ENCODE assay signal across 8 mouse cellular contexts in the genomic region with DNA sequence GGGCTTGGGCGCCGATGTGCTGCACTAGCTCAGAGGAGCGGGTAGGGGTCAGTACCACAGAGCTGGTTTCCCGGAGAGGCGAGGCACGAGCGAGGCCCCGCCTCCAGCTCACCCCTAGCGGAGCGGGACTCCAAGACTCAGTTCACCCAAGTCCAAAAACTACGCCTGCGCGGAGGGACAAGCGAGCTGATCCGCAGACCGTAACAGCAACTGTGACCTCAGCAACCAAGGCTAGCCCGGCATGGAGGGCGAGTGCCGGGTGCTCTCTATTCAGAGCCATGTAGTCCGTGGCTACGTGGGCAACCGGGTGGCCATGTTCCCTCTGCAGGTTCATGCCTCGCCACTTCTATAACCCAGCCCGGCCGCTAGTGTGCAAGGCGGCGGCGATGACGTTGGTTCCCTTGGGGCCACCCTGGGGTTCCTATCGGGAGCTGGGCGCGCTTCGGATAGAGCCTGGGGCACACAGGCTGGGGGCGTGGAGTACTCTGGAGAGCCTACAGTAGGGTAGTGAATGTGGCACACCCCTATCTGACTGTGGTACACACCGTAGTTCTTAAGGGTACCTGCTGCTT. TPM values are rescaled to one million over a fixed set of nuclear protein-coding genes. Genes with fewer than 3 reads are reported as not detected.
DNase-seq lines count a peak whose midpoint lies in the region; ATAC-seq and TF ChIP-seq lines count a peak whose summit lies in the region.

No protein-coding gene starts in this region.

- WGBS in bone marrow, adult 2 months = 1% methylated on average over 35 of the region's 35 CpGs
- 1% methylated on average over 35 of the region's 35 CpGs for WGBS in forebrain, embryonic 11.5 days
- under 1% methylated on average over 35 of the region's 35 CpGs for WGBS in liver, embryonic 14.5 days (ENCODE audit: insufficient replicate concordance)
- under 1% methylated on average over 35 of the region's 35 CpGs for WGBS in neural tube, embryonic 12.5 days

- peak overlapping the region; percentile 58 for H3K27ac ChIP-seq in bone marrow, adult 2 months (ENCODE audit: control insufficient read depth, insufficient read depth, low read depth, low read length, poor library complexity)
- no peak overlapping the region for H3K27ac ChIP-seq in forebrain, embryonic 11.5 days (ENCODE audit: low read depth, low read length)
- no peak overlapping the region for H3K27ac ChIP-seq in liver, embryonic 14.5 days
- H3K27ac ChIP-seq in neural tube, embryonic 12.5 days = no peak overlapping the region

- ATAC-seq in forebrain, embryonic 11.5 days (replicated peaks; ENCODE audit: low FRiP score) = peak; percentile 95
- ATAC-seq in liver, embryonic 14.5 days (ENCODE audit: insufficient read depth) = peak; percentile 93
- ATAC-seq in neural tube, embryonic 12.5 days (ENCODE audit: low FRiP score, low read depth) = peak; percentile 93

- H3K4me3 ChIP-seq in bone marrow, adult 2 months (replicated peaks; ENCODE audit: control insufficient read depth, low read depth, low read length) = peak overlapping the region; percentile 60
- H3K4me3 ChIP-seq in forebrain, embryonic 11.5 days (ENCODE audit: low read depth, low read length) = peak overlapping the region; percentile 43
- H3K4me3 ChIP-seq in liver, embryonic 14.5 days (ENCODE audit: insufficient read depth in 1 of 2, low read depth in 2 of 2, low read length in 2 of 2) = peak overlapping the region; percentile 59 to 65
- H3K4me3 ChIP-seq in neural tube, embryonic 12.5 days = peak overlapping the region; percentile 39

- TF ChIP-seq POLR2A in bone marrow, adult 2 months (IDR thresholded peaks at IDR 0.05; ENCODE audit: borderline replicate concordance, control insufficient read depth, low read depth, low read length) = peak; percentile 67; the same call in 1 of the 2 replicates

- DNase-seq in gastrocnemius, postnatal 10 days = peak; percentile 33
- DNase-seq in gastrocnemius, adult 18-20 months (ENCODE audit: low spot score) = no peak
- peak; percentile 88 for DNase-seq in forebrain, embryonic 11.5 days (ENCODE audit: low spot score)
- peak; percentile 90 for DNase-seq in induced T-regulatory cell, adult 2 months (ENCODE audit: low read depth)
- DNase-seq in liver, embryonic 14.5 days (ENCODE audit: low read depth in 3 of 3, low spot score in 3 of 3) = peak; percentile 55 to 69 (median 66)
- peak; percentile 82 for DNase-seq in yolk sac, embryonic 10.5 days (ENCODE audit: low spot score)

- peak overlapping the region; percentile 63 for H3K9ac ChIP-seq in forebrain, embryonic 11.5 days (ENCODE audit: low read length)
- H3K9ac ChIP-seq in liver, embryonic 14.5 days (replicated peaks) = peak overlapping the region; percentile 62
- H3K9ac ChIP-seq in neural tube, embryonic 12.5 days = peak overlapping the region; percentile 47

- peaks cover 2% of the 10 kb centered on the region; the same call in 1 of the 2 replicates for H3K4me1 ChIP-seq in bone marrow, adult 2 months (ENCODE audit: control insufficient read depth, insufficient read depth, low read length)
- 0 out of 2 replicates have a peak, but pooled peaks cover 4% of the 10 kb centered on the region for H3K4me1 ChIP-seq in forebrain, embryonic 11.5 days (replicated peaks; ENCODE audit: control insufficient read depth, insufficient read depth, low read length)
- peaks cover 0 to 13% of the 10 kb centered on the region in 2 experiments; a peak in 2 of 4 replicates for H3K4me1 ChIP-seq in liver, embryonic 14.5 days (replicated peaks; ENCODE audit: control insufficient read depth in 2 of 2, insufficient read depth in 2 of 2, low read length in 1 of 2)
- H3K4me1 ChIP-seq in neural tube, embryonic 12.5 days = peaks cover 6% of the 10 kb centered on the region

- H3K4me2 ChIP-seq in forebrain, embryonic 11.5 days (ENCODE audit: low read depth, low read length, severe bottlenecking) = peak overlapping the region; percentile 83
- peak overlapping the region; percentile 86 for H3K4me2 ChIP-seq in liver, embryonic 14.5 days (ENCODE audit: low read depth)
- peak overlapping the region; percentile 83 for H3K4me2 ChIP-seq in neural tube, embryonic 12.5 days (replicated peaks)

- peaks cover 6% of the 10 kb centered on the region; the same call in 1 of the 2 replicates for H3K27me3 ChIP-seq in forebrain, embryonic 11.5 days (ENCODE audit: control insufficient read depth, insufficient read depth, low read length)
- H3K27me3 ChIP-seq in liver, embryonic 14.5 days (ENCODE audit: control insufficient read depth, insufficient read depth, low read length) = no peaks in the 10 kb centered on the region
- H3K27me3 ChIP-seq in neural tube, embryonic 12.5 days (replicated peaks) = peaks cover 22% of the 10 kb centered on the region

- peak; percentile 28; the same call in 1 of the 2 replicates for TF ChIP-seq CTCF in bone marrow, adult 2 months (IDR thresholded peaks at IDR 0.05; ENCODE audit: control insufficient read depth, insufficient read depth, low read length)
- peak; percentile 39 for TF ChIP-seq CTCF in liver, embryonic 14.5 days (IDR thresholded peaks at IDR 0.05; ENCODE audit: low read depth)

- no peaks in the 10 kb centered on the region for H3K36me3 ChIP-seq in forebrain, embryonic 11.5 days (ENCODE audit: control insufficient read depth, insufficient read depth, low read length)
- H3K36me3 ChIP-seq in liver, embryonic 14.5 days (replicated peaks; ENCODE audit: control insufficient read depth, insufficient read depth, low read depth) = no peaks in the 10 kb centered on the region
- H3K36me3 ChIP-seq in neural tube, embryonic 12.5 days = no peaks in the 10 kb centered on the region

- TF ChIP-seq EP300 in liver, embryonic 14.5 days (IDR thresholded peaks at IDR 0.05; ENCODE audit: low read depth) = no peak

- H3K9me3 ChIP-seq in forebrain, embryonic 11.5 days (ENCODE audit: control insufficient read depth, low read length) = no peaks in the 10 kb centered on the region
- no peaks in the 10 kb centered on the region for H3K9me3 ChIP-seq in liver, embryonic 14.5 days (ENCODE audit: control insufficient read depth, low read length)
- H3K9me3 ChIP-seq in neural tube, embryonic 12.5 days = no peaks in the 10 kb centered on the region

RNA-seq across cellular contexts. Expression of a gene that starts 17.2 kb away (rescaled TPM):
- 1 to 10 TPM; 7.1 to 8.6 TPM for total RNA-seq in gastrocnemius, postnatal 10 days (2021)
- 1 to 10 TPM; 6.2 to 7.1 TPM for total RNA-seq in gastrocnemius, adult 18-20 months (2021)
- 2.2 and 3.3 TPM in 2 replicates for polyA plus RNA-seq in bone marrow, adult 2 months (2011; ENCODE audit: insufficient read depth, insufficient read length, low replicate concordance, missing spikeins)
- polyA plus RNA-seq in forebrain, embryonic 11.5 days (2014; fragmentation: Nextera tagmentation; extraction: Ambion mirVana) = 8.0 and 9.2 TPM in 2 replicates
- 2.9 TPM in 2 replicates for polyA plus RNA-seq in liver, embryonic 14.5 days (2012; rRNA removed)
- 3.2 and 3.3 TPM in 2 replicates for polyA plus RNA-seq in liver, embryonic 14.5 days (2014; fragmentation: Nextera tagmentation; extraction: Ambion mirVana)
- polyA plus RNA-seq in neural tube, embryonic 12.5 days (2016; fragmentation: Nextera tagmentation; extraction: Ambion mirVana) = 9.0 and 9.4 TPM in 2 replicates

RNA-seq across cellular contexts. Expression of a gene that starts 35.2 kb away (rescaled TPM):
- total RNA-seq in gastrocnemius, postnatal 10 days (2021) = not detected
- not detected for total RNA-seq in gastrocnemius, adult 18-20 months (2021)
- not detected in 2 replicates for polyA plus RNA-seq in bone marrow, adult 2 months (2011; ENCODE audit: insufficient read depth, insufficient read length, low replicate concordance, missing spikeins)
- not detected in 2 replicates for polyA plus RNA-seq in forebrain, embryonic 11.5 days (2014; fragmentation: Nextera tagmentation; extraction: Ambion mirVana)
- polyA plus RNA-seq in liver, embryonic 14.5 days (2012; rRNA removed) = not detected in 2 replicates
- not detected in 2 replicates for polyA plus RNA-seq in liver, embryonic 14.5 days (2014; fragmentation: Nextera tagmentation; extraction: Ambion mirVana)
- polyA plus RNA-seq in neural tube, embryonic 12.5 days (2016; fragmentation: Nextera tagmentation; extraction: Ambion mirVana) = not detected in 2 replicates

RNA-seq across cellular contexts. Expression of a gene that starts 56.5 kb away (rescaled TPM):
- total RNA-seq in gastrocnemius, postnatal 10 days (2021) = 10 to 100 TPM; 28.5 to 40.5 TPM
- 10 to 100 TPM; 10.1 to 17.7 TPM for total RNA-seq in gastrocnemius, adult 18-20 months (2021)
- 41.1 and 77.8 TPM in 2 replicates for polyA plus RNA-seq in bone marrow, adult 2 months (2011; ENCODE audit: insufficient read depth, insufficient read length, low replicate concordance, missing spikeins)
- 104 and 112 TPM in 2 replicates for polyA plus RNA-seq in forebrain, embryonic 11.5 days (2014; fragmentation: Nextera tagmentation; extraction: Ambion mirVana)
- 58.1 and 74.9 TPM in 2 replicates for polyA plus RNA-seq in liver, embryonic 14.5 days (2012; rRNA removed)
- polyA plus RNA-seq in liver, embryonic 14.5 days (2014; fragmentation: Nextera tagmentation; extraction: Ambion mirVana) = 111 and 122 TPM in 2 replicates
- polyA plus RNA-seq in neural tube, embryonic 12.5 days (2016; fragmentation: Nextera tagmentation; extraction: Ambion mirVana) = 105 and 110 TPM in 2 replicates
